Mouse (Mus musculus) ES-E14 (cell line): ENCODE measurements around the gene Vill.

Experiments
- CHD2 ChIP-seq: IDR thresholded peaks from 2 replicates; pipeline ENCODE4 v1.6.1; 2014; ENCODE audit warnings: mild to moderate bottlenecking, low read depth, low read length, inconsistent platforms
- HCFC1 ChIP-seq: IDR thresholded peaks from 2 replicates; pipeline ENCODE4 v1.6.1; 2012; ENCODE audit warnings: low read length, inconsistent platforms, borderline replicate concordance; ENCODE audit not compliant: insufficient read depth
- MAFK ChIP-seq: IDR thresholded peaks from 2 replicates; pipeline ENCODE4 v1.6.1; 2014; ENCODE audit warnings: mild to moderate bottlenecking, low read depth, low read length, inconsistent platforms; ENCODE audit not compliant: insufficient read depth
- ZC3H11A ChIP-seq: IDR thresholded peaks from 2 replicates; pipeline ENCODE4 v1.6.1; 2012; ENCODE audit warnings: low read depth, mild to moderate bottlenecking, inconsistent platforms, low read length, borderline replicate concordance
- ZNF384 ChIP-seq: IDR thresholded peaks from 2 replicates; pipeline ENCODE4 v1.6.1; 2012; ENCODE audit warnings: low read depth, low read length, inconsistent platforms

DNA sequence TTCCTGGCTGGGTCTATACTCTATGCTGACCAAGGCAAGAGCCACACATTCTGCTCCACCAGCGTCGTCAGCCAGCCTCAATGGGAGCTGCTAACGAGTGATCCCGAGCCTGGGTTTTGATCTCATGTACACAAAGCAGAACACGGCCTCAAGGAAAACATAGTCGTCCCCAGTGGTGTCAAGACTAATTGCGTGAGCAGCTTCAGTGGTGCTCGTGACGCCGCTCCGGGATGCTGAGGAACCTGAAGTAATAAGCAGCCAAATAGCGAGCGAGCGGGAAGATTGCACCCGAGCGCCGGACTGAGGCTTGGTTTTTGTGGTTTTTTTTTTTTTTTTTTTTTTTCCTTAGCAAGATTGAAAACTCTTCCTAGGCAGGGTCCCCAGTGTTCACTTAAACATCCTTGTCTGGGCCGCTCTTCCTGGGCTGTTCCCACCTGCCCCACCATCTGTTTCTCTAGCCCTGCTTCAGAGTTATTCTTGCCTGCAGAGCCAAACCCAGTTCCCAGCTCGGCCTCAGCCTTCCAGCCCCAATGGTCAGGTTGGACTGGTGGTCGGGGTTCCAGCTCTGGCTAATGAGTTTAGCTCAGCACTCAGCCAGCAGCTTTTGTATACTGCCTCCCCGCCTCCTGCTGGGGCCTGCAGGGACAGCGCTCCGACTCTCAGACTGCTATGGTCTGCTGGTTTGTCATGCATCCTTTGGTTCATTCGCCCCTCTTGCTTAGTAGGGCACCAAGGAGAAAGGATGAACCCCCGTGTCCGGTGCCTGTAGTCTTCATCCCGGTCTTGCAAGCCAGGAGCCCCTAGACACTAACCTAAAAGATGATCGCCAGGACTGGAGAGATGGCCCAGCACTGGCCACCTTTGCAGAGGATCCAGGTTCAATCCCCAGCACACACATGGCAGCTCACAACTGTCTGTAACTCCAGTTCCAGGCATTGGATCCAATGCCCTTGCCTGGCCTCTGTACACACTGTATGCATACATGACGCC lies 17.6 kb upstream of the Vill start:
- TF ChIP-seq HCFC1, result no peak
- no peak for TF ChIP-seq MAFK
- TF ChIP-seq ZNF384, result no peak
- TF ChIP-seq ZC3H11A, result no peak
- TF ChIP-seq CHD2, result no peak
